Mouse (Mus musculus): ENCODE measurements around the gene Kdm8. TPM values are rescaled to one million over a fixed set of nuclear protein-coding genes. Genes with fewer than 3 reads are reported as not detected.

Kdm8 gene
- polyA plus RNA-seq, 1 experiment from 2014 or later = 5.2 TPM

DNA sequence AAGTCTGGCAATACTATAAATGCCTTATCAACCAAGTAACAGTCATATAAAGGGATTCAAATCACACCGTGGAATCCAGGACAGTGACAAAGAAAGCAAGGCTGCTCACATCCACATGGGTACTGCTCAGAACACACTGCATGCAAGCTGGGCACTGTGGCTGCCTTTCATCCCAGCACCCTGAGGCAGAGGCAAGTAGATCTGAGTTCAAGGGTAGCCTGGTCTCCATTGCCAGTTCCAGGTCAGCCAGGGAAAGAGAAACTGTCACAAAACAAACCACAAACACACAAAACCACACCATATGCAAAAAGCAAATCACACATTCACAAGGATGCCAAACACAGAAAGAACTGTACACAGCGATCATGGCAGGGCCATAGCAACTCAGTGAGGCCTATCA is 45.2 kb downstream of the Kdm8 start:
- no peak overlapping the region for H3K4me3 ChIP-seq
- H3K9me3 ChIP-seq = no peaks in the 10 kb centered on the region
- WGBS = 86% methylated on average over 2 of the region's 2 CpGs
- no peak overlapping the region for H3K9ac ChIP-seq
- H3K36me3 ChIP-seq (replicated peaks) = no peaks in the 10 kb centered on the region
- no peaks in the 10 kb centered on the region for H3K27me3 ChIP-seq (replicated peaks)
- H3K4me2 ChIP-seq = no peak overlapping the region
- H3K27ac ChIP-seq = no peak overlapping the region
- peaks cover 24% of the 10 kb centered on the region for H3K4me1 ChIP-seq
- no peak for ATAC-seq (replicated peaks)

DNA sequence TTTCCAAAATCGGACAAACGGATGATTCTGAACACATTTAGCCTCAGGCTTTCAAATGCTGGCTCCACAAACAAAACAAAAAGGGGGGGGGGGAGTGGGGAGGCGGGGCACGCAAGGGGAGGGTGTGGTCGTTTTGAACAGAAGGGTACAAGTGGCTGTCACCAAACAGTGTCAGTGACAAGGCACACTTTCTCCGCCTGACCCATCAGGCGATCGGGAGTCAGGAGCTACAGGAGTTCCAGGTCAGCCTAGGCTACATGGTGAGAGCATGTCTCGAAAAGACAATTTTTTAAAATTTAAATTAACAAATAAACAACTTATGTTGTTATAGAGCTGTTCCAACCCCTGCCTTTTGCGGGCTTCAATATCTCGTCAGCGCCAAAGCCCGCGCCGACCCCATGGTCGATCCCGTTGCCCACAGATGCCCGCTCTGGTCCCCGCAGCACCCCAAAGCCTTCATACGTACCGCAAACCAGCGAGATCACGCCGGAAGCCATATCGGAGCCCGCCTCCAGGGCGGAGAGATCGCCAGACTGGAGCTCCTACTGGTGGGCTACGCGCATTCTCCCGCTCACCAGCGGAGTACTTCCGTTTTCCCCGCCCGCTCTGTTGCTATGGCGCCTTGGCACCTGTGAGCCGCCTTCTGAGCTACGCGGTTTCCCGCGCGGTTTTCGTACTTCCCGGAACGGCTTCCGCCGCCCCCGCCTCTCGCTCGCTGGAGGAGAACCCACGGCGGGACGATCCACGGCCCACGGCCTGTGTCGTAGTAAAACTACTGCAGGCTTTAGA is 46.7 kb downstream of the Kdm8 start, which contains the start of gene Nsmce1:
Nsmce1 (minus strand) TSS at position 650 of the 789 bp plus-strand sequence.
- peak; percentile 99 for ATAC-seq (replicated peaks)
- Histone ChIP-seq H3K27me3 (replicated peaks) (no peaks in the 10 kb centered on the region), H3K4me1 (peaks cover 24% of the 10 kb centered on the region), H3K4me2 (peak within 1 kb of the TSS; percentile 71), H3K9me3 (no peaks in the 10 kb centered on the region), H3K4me3 (peak within 1 kb of the TSS; percentile 61), H3K36me3 (replicated peaks) (no peaks in the 10 kb centered on the region), H3K27ac (peak within 1 kb of the TSS; percentile 90), H3K9ac (peak within 1 kb of the TSS; percentile 70)
- WGBS = under 1% methylated on average over 56 of the region's 56 CpGs

DNA sequence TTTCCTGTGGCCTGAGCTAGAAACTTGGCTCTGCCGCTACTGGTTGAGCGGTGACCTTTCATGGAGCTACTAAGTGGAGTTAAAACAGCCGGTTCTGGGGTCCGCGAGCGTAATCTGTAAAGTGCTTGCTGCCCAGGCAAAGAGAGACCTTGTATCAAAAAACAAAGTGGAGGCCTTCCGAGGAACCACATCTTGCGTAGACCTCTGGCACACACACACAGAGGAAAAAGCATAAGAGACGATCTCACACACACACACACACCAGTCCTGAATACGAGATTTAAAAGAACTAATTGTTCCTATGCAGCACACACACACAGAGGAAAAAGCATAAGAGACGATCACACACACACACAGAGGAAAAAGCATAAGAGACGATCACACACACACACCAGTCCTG is 47.3 kb downstream of the Kdm8 start:
- Histone ChIP-seq H3K4me1 (peaks cover 24% of the 10 kb centered on the region), H3K4me3 (peak overlapping the region; percentile 61), H3K4me2 (peak overlapping the region; percentile 71), H3K27me3 (replicated peaks) (no peaks in the 10 kb centered on the region), H3K9me3 (no peaks in the 10 kb centered on the region), H3K27ac (peak overlapping the region; percentile 90), H3K9ac (peak overlapping the region; percentile 70), H3K36me3 (replicated peaks) (no peaks in the 10 kb centered on the region)
- WGBS = 15% methylated on average over 12 of the region's 12 CpGs
- ATAC-seq (replicated peaks) = peak; percentile 51

DNA sequence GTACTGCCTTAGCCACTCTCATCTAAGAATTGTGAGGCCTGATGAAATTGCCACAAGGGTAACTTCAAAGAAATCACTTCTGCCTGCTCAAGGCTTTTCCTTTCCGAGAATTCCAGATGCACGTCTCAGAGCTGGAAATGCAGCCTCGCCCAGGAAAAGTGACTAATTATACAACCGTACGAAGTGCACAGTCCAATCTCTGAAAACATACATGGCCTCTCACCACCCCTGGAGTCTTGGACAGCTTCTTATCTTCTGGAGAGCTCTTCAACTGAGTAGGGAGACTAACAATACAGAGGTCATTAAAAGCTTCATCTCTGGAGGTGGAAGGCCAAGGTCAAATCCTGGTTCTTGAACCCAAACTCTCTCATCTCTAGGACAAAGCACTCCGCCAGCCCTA is 48.1 kb downstream of the Kdm8 start:
- Histone ChIP-seq H3K27ac (no peak overlapping the region), H3K4me3 (no peak overlapping the region), H3K9me3 (no peaks in the 10 kb centered on the region), H3K36me3 (replicated peaks) (no peaks in the 10 kb centered on the region), H3K4me2 (no peak overlapping the region), H3K9ac (no peak overlapping the region), H3K27me3 (replicated peaks) (no peaks in the 10 kb centered on the region), H3K4me1 (peaks cover 24% of the 10 kb centered on the region)
- no peak for ATAC-seq (replicated peaks)
- WGBS = 88% methylated on average over 6 of the region's 6 CpGs

DNA sequence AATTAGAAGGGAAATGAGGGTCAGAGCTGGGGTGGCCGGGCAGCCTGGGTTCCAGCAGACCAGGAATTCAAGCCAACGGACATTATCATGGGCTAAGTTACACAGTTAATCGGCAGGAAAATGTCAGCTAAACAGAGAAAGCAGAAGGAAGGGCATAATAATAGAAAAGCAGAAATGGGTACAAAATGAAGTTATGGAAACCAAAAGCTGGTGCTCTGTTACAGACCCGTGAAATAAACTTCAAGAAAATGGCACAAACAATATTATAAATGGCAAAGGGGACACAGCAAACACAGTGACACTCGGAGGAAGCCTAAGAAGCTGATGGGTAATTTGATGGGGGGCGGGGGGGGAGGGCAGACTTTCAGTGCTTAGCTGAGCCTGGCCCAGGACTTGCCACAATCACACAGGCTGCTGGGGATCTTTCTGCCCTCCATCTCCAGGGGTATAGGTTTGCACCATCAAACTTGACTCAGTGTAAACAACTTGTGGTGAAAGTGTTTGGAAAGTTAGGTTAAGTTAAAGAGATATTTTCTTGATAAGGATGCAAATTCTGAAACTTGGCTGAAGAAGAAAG is 51.5 kb downstream of the Kdm8 start:
- Histone ChIP-seq H3K9ac (no peak overlapping the region), H3K27ac (no peak overlapping the region), H3K4me3 (no peak overlapping the region), H3K27me3 (replicated peaks) (no peaks in the 10 kb centered on the region), H3K36me3 (replicated peaks) (no peaks in the 10 kb centered on the region), H3K4me2 (no peak overlapping the region), H3K9me3 (no peaks in the 10 kb centered on the region), H3K4me1 (peaks cover 8% of the 10 kb centered on the region)
- 77% methylated on average over 6 of the region's 6 CpGs for WGBS
- no peak for ATAC-seq (replicated peaks)

DNA sequence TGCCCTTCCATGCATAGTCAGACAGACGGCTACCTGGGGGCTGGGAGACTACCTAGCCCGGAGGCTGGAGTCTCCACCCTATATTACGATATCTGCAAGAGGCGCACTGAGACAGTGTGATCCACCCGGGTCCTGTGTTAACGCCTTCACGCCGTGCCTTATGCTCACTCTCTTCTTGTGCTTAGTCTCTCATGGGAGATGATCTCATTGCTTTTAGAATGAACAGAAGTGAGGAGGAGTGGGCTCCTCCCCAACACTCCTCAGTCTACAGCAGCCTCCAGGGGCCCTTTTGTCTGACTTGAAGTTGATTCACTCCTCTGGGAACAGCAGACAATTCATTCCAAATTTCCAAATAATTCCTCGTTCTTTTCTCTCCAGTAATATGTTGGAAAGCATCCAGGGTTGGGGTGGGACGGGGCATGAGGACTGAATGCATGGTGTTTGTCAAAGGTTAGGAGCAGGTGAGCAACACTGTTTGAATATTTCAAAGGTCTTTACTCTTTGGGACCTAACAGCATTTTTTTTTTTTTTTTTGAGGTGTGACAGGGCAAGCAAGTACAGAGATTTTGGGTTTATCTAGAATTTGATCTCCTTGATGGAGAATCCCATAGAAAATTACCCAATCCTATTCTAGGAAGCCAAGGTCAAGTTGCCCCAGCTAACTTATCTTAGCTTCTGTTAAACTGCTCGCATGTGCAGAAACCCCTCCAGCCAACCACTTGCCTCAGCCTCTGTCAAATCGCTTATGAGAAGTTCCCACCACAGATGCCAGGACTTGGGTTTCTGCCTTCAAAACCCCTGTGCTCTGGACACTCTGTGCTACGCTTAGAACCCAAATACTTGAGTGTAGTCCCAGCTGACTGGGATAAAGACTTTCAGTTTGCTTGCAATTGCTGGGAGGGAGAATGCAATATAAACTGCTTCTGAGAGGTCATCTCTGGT is 55.7 kb downstream of the Kdm8 start:
- H3K9ac ChIP-seq = no peak overlapping the region
- 80% methylated on average over 13 of the region's 13 CpGs for WGBS
- no peak for ATAC-seq (replicated peaks)

DNA sequence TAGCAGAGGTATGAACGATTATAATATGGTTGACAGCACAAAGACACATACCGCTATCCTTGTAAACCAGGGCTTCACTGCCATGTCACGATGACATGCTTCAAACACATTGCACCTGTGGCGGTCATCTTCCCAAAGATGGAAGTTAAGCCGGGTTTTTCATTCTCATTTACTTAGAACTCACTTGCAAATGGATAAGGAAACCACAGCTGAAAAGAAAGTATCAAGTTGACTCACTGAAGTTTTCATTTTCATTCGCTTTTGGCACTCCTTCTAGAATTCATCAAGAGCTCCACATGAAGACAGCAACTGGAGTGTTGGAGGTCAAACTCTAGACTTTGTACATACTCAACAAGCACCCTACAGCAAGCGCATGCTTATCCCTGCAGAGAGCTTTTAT is 56.4 kb downstream of the Kdm8 start:
- WGBS = 93% methylated on average over 7 of the region's 7 CpGs
- no peak overlapping the region for H3K4me2 ChIP-seq
- no peak overlapping the region for H3K27ac ChIP-seq

More for the DNA sequence above, 55.7 kb downstream of the Kdm8 start:
- Histone ChIP-seq H3K9me3 (no peaks in the 10 kb centered on the region), H3K27me3 (replicated peaks) (no peaks in the 10 kb centered on the region), H3K4me1 (no peaks in the 10 kb centered on the region), H3K36me3 (replicated peaks) (no peaks in the 10 kb centered on the region), H3K4me3 (no peak overlapping the region), H3K27ac (no peak overlapping the region), H3K4me2 (no peak overlapping the region)

DNA sequence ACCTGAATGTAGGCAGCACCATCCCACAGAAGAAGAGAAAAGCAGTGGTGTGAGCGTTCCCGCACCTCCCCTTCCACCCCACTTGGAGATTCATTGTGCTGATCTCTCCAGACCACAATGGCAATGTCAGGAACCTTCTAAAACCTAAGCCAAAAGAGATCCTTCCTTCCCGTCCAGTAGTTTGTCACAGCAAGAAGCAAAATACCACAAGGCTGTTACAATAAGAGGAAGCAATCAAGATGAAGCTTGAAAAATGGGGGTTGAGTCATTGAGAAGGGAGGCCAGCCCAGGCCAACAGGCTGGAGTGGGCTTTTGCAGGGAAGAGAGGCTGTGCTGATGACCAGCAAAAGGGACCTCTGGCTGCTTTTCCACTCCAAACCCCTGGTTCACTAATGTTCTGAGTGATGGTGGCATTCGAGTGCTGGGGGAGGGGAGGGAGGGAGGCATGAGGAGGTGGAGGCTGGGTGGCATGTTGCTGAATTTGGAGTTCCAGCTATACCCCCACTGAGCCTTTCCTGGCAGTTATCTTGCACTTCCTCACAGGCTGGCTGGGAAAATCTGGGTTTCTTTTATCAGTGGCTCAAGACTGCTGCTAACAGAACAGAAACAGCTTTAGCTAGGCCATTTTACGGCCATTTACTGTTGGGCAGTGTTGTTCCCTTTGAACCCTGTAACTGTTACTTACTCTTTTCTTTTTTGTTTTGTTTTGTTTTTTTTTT is 59.1 kb downstream of the Kdm8 start:
- H3K4me2 ChIP-seq = no peak overlapping the region
- no peak overlapping the region for H3K9ac ChIP-seq
- WGBS = 86% methylated on average over 5 of the region's 5 CpGs
- no peak for ATAC-seq (replicated peaks)
- no peaks in the 10 kb centered on the region for H3K4me1 ChIP-seq
- H3K36me3 ChIP-seq (replicated peaks) = no peaks in the 10 kb centered on the region
- no peaks in the 10 kb centered on the region for H3K9me3 ChIP-seq
- H3K27ac ChIP-seq = no peak overlapping the region
- no peaks in the 10 kb centered on the region for H3K27me3 ChIP-seq (replicated peaks)
- H3K4me3 ChIP-seq = no peak overlapping the region

More for the DNA sequence above, 56.4 kb downstream of the Kdm8 start:
- Histone ChIP-seq H3K9me3 (no peaks in the 10 kb centered on the region), H3K27me3 (replicated peaks) (no peaks in the 10 kb centered on the region), H3K36me3 (replicated peaks) (no peaks in the 10 kb centered on the region), H3K4me1 (no peaks in the 10 kb centered on the region), H3K4me3 (no peak overlapping the region), H3K9ac (no peak overlapping the region)
- no peak for ATAC-seq (replicated peaks)

DNA sequence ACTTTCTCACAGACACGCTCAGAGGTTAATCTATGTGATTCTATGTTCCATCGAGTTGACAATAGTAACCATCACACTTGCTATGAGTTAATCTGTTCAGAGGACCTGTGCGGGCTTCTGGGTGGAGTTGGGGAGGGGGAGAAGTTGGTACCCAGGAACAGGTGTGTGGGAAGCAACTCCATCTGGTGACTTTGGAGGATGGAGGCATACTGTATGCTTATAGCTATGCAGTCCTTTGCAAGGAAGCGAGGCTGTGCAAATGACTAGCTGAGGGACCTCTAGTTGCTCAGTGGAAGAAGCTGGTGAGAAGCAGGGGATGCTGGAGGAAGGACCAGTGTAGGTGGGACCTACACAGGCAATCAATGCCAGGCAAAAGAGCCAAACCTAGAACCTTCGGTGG is 60.1 kb downstream of the Kdm8 start:
- Histone ChIP-seq H3K4me3 (no peak overlapping the region), H3K9ac (no peak overlapping the region), H3K27me3 (replicated peaks) (no peaks in the 10 kb centered on the region), H3K9me3 (no peaks in the 10 kb centered on the region), H3K4me1 (no peaks in the 10 kb centered on the region), H3K27ac (no peak overlapping the region), H3K4me2 (no peak overlapping the region), H3K36me3 (replicated peaks) (no peaks in the 10 kb centered on the region)
- ATAC-seq (replicated peaks) = no peak
- 92% methylated on average over 5 of the region's 5 CpGs for WGBS

DNA sequence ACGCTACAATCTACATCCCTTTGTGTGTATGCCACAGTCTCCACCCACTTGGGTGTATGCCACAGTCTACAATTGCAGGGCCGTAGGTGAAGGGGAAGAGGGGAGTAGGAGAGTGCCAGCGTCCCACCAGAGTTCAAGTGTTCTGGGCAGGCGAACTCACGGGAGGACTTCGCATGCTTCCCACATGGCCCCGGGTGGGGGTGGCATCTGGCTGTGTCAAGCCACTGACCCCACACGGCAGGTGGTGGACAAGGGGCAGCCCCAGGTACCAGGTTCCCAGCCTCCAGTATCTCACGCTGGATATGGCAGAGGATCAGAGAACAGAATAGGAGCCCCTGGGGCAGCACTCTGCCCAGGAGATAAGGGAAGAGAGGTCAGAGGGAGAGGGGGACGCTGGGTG is 61.1 kb downstream of the Kdm8 start:
- no peak overlapping the region for H3K9ac ChIP-seq
- H3K4me3 ChIP-seq = no peak overlapping the region
- no peaks in the 10 kb centered on the region for H3K9me3 ChIP-seq
- WGBS = 83% methylated on average over 10 of the region's 10 CpGs
- no peak overlapping the region for H3K27ac ChIP-seq
- no peak for ATAC-seq (replicated peaks)
- no peaks in the 10 kb centered on the region for H3K36me3 ChIP-seq (replicated peaks)
- no peaks in the 10 kb centered on the region for H3K27me3 ChIP-seq (replicated peaks)
- H3K4me1 ChIP-seq = no peaks in the 10 kb centered on the region
- H3K4me2 ChIP-seq = no peak overlapping the region

DNA sequence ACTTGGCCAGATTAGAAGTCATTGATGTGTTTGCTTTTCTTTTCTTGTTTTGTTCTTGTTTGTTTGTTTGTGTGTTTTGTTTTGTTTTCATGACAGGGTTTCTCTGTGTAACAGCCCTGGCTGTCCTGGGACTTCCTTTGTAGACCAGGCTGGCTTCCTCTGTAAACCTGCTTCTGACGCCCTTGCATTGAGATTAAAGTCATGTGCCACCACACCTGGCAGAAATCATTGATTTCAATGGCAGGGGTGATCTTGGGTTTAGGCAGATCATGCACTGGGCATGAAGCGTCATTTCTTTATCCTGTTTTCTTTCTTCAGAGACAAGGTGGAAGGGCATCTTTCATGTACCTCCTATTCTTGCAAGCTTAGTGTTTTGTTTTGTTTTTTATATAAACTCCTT is 62.8 kb downstream of the Kdm8 start:
- ATAC-seq (replicated peaks) = no peak
- WGBS = 85% methylated on average over 2 of the region's 2 CpGs
- no peak overlapping the region for H3K4me2 ChIP-seq
- no peaks in the 10 kb centered on the region for H3K4me1 ChIP-seq
- no peak overlapping the region for H3K9ac ChIP-seq
- no peak overlapping the region for H3K4me3 ChIP-seq
- H3K36me3 ChIP-seq (replicated peaks) = no peaks in the 10 kb centered on the region
- H3K9me3 ChIP-seq = no peaks in the 10 kb centered on the region
- no peaks in the 10 kb centered on the region for H3K27me3 ChIP-seq (replicated peaks)
- H3K27ac ChIP-seq = no peak overlapping the region

DNA sequence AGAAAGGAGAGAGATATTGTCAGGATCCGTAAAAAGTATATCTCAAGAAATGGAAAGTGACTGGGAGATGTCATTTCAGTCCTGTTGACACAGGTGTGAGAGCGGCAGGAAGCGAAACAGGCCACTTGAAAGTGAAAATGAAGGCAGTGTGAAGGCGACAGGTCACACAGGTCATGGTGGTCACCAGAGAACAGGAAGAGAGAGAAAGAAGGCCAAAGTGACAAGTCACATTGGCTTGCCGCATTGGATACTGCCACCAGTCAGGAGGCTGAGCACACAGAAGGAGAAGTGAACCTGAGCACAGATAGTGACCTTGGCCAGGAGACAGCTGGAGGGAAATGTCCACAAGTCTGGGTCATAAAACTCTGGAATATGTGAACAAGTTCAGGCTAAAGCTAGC is 67.0 kb downstream of the Kdm8 start:
- H3K9me3 ChIP-seq = no peaks in the 10 kb centered on the region
- WGBS = 92% methylated on average over 5 of the region's 5 CpGs
- H3K4me1 ChIP-seq = no peaks in the 10 kb centered on the region
- no peaks in the 10 kb centered on the region for H3K36me3 ChIP-seq (replicated peaks)
- no peak overlapping the region for H3K9ac ChIP-seq
- H3K4me3 ChIP-seq = no peak overlapping the region
- H3K27me3 ChIP-seq (replicated peaks) = no peaks in the 10 kb centered on the region
- H3K4me2 ChIP-seq = no peak overlapping the region
- no peak overlapping the region for H3K27ac ChIP-seq
- no peak for ATAC-seq (replicated peaks)
